Mouse (Mus musculus) thymus, adult 2 months (tissue): Measurements from ENCODE around the gene Adat3.

Experiments used
- CTCF ChIP-seq: fragments of 200-500 bp; IDR thresholded peaks from 2 replicates; pipeline ENCODE4 v1.5.1; 2012; ENCODE audit warnings: mild to moderate bottlenecking, control low read depth, low read length, moderate library complexity, borderline replicate concordance; ENCODE audit not compliant: control insufficient read depth, poor library complexity, insufficient read depth; ENCODE audit errors: extremely low read depth
- POLR2A ChIP-seq: fragments of 200-500 bp; IDR thresholded peaks from 2 replicates; pipeline ENCODE4 v1.6.1; 2012; ENCODE audit warnings: mild to moderate bottlenecking, low read length, control low read depth, moderate library complexity; ENCODE audit not compliant: control insufficient read depth, poor library complexity, insufficient read depth; ENCODE audit errors: extremely low read depth

GRCm38 (mm10) chr10:80596318-80596717, 6.4 kb upstream of the Adat3 start:
- no peak for TF ChIP-seq POLR2A
- TF ChIP-seq CTCF = no peak
